26 mouse cellular contexts compared by ENCODE assay signal in genomic region chr5:81591481-81591880, GRCm38 (mm10).
"Had no signal": no experiment of that assay in that cellular context is flagged by ENCODE, and none has a peak within 500 bp of the region (broad histone marks: within the 10 kb centered on the region; RNA-seq: fewer than 3 reads in every experiment).

No protein-coding gene starts in this region.

- H3K36me3 ChIP-seq: heart, embryonic 10.5 days; heart, embryonic 12.5 days; hindbrain, embryonic 10.5 days; hindbrain, embryonic 12.5 days; intestine, embryonic 15.5 days; limb, embryonic 13.5 days; limb, embryonic 15.5 days had no signal

- H3K9me3 ChIP-seq: heart, embryonic 10.5 days; heart, embryonic 12.5 days; hindbrain, embryonic 10.5 days; hindbrain, embryonic 12.5 days; intestine, embryonic 15.5 days; limb, embryonic 13.5 days; limb, embryonic 15.5 days had no signal

- ATAC-seq: hindbrain, embryonic 16.5 days; inflammation-experienced regulatory T-cells, adult 6 months; intestine, embryonic 15.5 days; intestine, postnatal 0 days had no signal

- H3K27ac ChIP-seq: gastrocnemius, adult 2 months; heart, embryonic 10.5 days; hindbrain, embryonic 10.5 days; hindbrain, embryonic 12.5 days; hindbrain, embryonic 14.5 days; intestine, embryonic 15.5 days; layer of hippocampus, adult 2 months; left cerebral cortex, adult 2 months; limb, embryonic 13.5 days; limb, embryonic 15.5 days; liver, embryonic 14.5 days had no signal

- H3K4me2 ChIP-seq: heart, embryonic 12.5 days; hindbrain, embryonic 12.5 days; hindbrain, embryonic 14.5 days; intestine, embryonic 15.5 days; limb, embryonic 13.5 days; limb, embryonic 15.5 days; liver, embryonic 11.5 days had no signal

- H3K4me3 ChIP-seq: gastrocnemius, adult 2 months; heart, embryonic 10.5 days; heart, embryonic 12.5 days; hindbrain, embryonic 10.5 days; hindbrain, embryonic 12.5 days; intestine, embryonic 15.5 days; layer of hippocampus, adult 2 months; left cerebral cortex, adult 2 months; limb, embryonic 13.5 days; limb, embryonic 15.5 days had no signal

- H3K4me1 ChIP-seq: intestine, embryonic 15.5 days had no signal

- H3K27me3 ChIP-seq: heart, embryonic 12.5 days; hindbrain, embryonic 12.5 days; intestine, embryonic 15.5 days; limb, embryonic 13.5 days; limb, embryonic 15.5 days had no signal

- DNase-seq: gastrocnemius, adult 2 months; gastrocnemius, postnatal 10 days; gastrocnemius, postnatal 25 days; heart, adult 18-20 months; heart, postnatal 10 days; heart, postnatal 4 days; kidney, adult 18-20 months; kidney, adult 8-10 months; kidney, postnatal 10 days; kidney, postnatal 25 days; kidney, postnatal 4 days had no signal

- H3K9ac ChIP-seq: heart, embryonic 12.5 days; hindbrain, embryonic 12.5 days; hindbrain, embryonic 14.5 days; intestine, embryonic 15.5 days; limb, embryonic 13.5 days; limb, embryonic 15.5 days; liver, embryonic 14.5 days had no signal
